Mouse (Mus musculus) embryo, embryonic 9.5 days (tissue): ENCODE measurements at regions not wholly inside any gene's neighbourhood (a gene's known extent, or its start where the extent isn't known, plus 50 kb on each side); places are given as distances from the start of the nearest gene placed in this dataset.
"Not testable (repeated sequence)": the region's sequence is repeated elsewhere in the genome, so short reads cannot be mapped to it uniquely, and the experiment has no call there.

ENCODE experiments used
- DNase-seq: peaks from one replicate; pipeline ENCODE4 v3.0.0-alpha.2; 2017; ENCODE audit errors: extremely low spot score

GRCm38 (mm10) chr8:35020480-35020879 lies 745.1 kb upstream of the Gm19410 start:
- no peak for DNase-seq

GRCm38 (mm10) chr8:35022649-35023048 lies 742.9 kb upstream of the Gm19410 start:
- DNase-seq, result no peak

GRCm38 (mm10) chr8:35047798-35048197 lies 717.8 kb upstream of the Gm19410 start:
- no peak for DNase-seq

GRCm38 (mm10) chr8:35053444-35053843 lies 712.1 kb upstream of the Gm19410 start:
- no peak for DNase-seq

GRCm38 (mm10) chr8:35061048-35061447 lies 704.5 kb upstream of the Gm19410 start:
- no peak for DNase-seq

GRCm38 (mm10) chr8:35068228-35068627 lies 697.4 kb upstream of the Gm19410 start:
- DNase-seq, result no peak

GRCm38 (mm10) chr8:35070246-35070989 lies 695.2 kb upstream of the Gm19410 start:
- no peak for DNase-seq

- no peak for DNase-seq
Observed at GRCm38 (mm10) chr8:35075971-35076370, 689.6 kb upstream of the Gm19410 start.

GRCm38 (mm10) chr8:35083161-35083560 lies 682.4 kb upstream of the Gm19410 start:
- DNase-seq, result no peak

GRCm38 (mm10) chr8:35087070-35087469 lies 678.5 kb upstream of the Gm19410 start:
- no peak for DNase-seq

GRCm38 (mm10) chr8:35088380-35089244 lies 677.0 kb upstream of the Gm19410 start:
- no peak for DNase-seq

GRCm38 (mm10) chr8:35089519-35089918 lies 676.1 kb upstream of the Gm19410 start:
- DNase-seq, result no peak

GRCm38 (mm10) chr8:35101701-35102100 lies 663.9 kb upstream of the Gm19410 start:
- DNase-seq, result no peak

GRCm38 (mm10) chr8:35102102-35102501 lies 663.5 kb upstream of the Gm19410 start:
- not testable (repeated sequence) for DNase-seq

GRCm38 (mm10) chr8:35104465-35104876 lies 661.1 kb upstream of the Gm19410 start:
- DNase-seq, result not testable (repeated sequence)

- no peak for DNase-seq
Observed at GRCm38 (mm10) chr8:35109506-35110217, 655.9 kb upstream of the Gm19410 start.

GRCm38 (mm10) chr8:35110286-35110685 lies 655.3 kb upstream of the Gm19410 start:
- no peak for DNase-seq

- DNase-seq, result no peak
Observed at GRCm38 (mm10) chr8:35111130-35111529, 654.5 kb upstream of the Gm19410 start.

- no peak for DNase-seq
Observed at GRCm38 (mm10) chr8:35112591-35113265, 652.9 kb upstream of the Gm19410 start.

GRCm38 (mm10) chr8:35114031-35114430 lies 651.6 kb upstream of the Gm19410 start:
- DNase-seq, result no peak

GRCm38 (mm10) chr8:35120612-35121011 lies 645.0 kb upstream of the Gm19410 start:
- DNase-seq, result no peak

- no peak for DNase-seq
Observed at GRCm38 (mm10) chr8:35121084-35121483, 644.5 kb upstream of the Gm19410 start.
